Mouse (Mus musculus): Measurements from ENCODE around the gene Atp8b4.

DNA sequence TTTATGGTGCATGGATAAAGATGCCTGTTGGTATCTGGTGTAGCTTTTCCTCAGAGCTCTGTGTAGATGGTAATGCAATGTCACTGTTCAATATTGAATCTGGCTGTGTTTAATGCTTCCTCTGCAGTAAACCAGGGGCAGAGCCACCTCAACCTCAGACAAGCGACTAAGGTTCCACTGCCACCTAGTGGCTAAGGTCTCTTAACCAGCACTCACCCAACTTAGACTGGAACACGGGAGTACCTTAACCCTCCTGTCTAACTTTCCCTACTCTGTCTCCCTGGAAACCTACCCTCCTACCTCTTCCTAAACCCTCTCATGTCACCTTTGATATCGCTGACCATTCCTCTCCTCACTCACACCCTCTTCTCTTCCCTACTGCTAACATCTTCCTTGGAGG is 71.2 kb downstream of the Atp8b4 start:
- TF ChIP-seq CTCF (IDR thresholded peaks at IDR 0.05; ENCODE audit: insufficient read depth, low read length) (peak; percentile 76), POLR2A (IDR thresholded peaks at IDR 0.05; ENCODE audit: borderline replicate concordance, extremely low read depth, low read depth, low read length) (no peak)
